Mouse (Mus musculus) G1E (cell line): ENCODE measurements around the gene Slc4a4.

Source experiments
- CTCF ChIP-seq: IDR thresholded peaks from 2 replicates; pipeline ENCODE4 v1.5.1; 2012; ENCODE audit warnings: low read depth, low read length, inconsistent platforms, mixed read lengths
- GATA1 ChIP-seq: IDR thresholded peaks from 2 replicates; pipeline ENCODE4 v1.6.1; 2012; ENCODE audit warnings: borderline replicate concordance, low read length, inconsistent platforms, mixed read lengths
- POLR2AphosphoS5 ChIP-seq: IDR thresholded peaks from 2 replicates; pipeline ENCODE4 v1.6.1; 2012; ENCODE audit warnings: low read depth, low read length, inconsistent platforms; ENCODE audit not compliant: insufficient replicate concordance
- TAL1 ChIP-seq: conservative IDR thresholded peaks from 2 replicates; pipeline ENCODE4 v1.6.1; 2012; ENCODE audit warnings: low read depth, low read length, inconsistent platforms, mixed read lengths

GRCm38 (mm10) chr5:89032647-89033046, 146.0 kb downstream of the Slc4a4 start:
- no peak for TF ChIP-seq CTCF
- TF ChIP-seq GATA1: no peak
- no peak for TF ChIP-seq TAL1
- TF ChIP-seq POLR2AphosphoS5: no peak
